Mouse (Mus musculus): ENCODE measurements around the gene Zfp772.
A peak's percentile ranks its signal among the peaks of the same experiment; 100 is the strongest.
"Not testable (repeated sequence)": the region's sequence is repeated elsewhere in the genome, so short reads cannot be mapped to it uniquely, and the experiment has no call there.

Gene Zfp772

DNA sequence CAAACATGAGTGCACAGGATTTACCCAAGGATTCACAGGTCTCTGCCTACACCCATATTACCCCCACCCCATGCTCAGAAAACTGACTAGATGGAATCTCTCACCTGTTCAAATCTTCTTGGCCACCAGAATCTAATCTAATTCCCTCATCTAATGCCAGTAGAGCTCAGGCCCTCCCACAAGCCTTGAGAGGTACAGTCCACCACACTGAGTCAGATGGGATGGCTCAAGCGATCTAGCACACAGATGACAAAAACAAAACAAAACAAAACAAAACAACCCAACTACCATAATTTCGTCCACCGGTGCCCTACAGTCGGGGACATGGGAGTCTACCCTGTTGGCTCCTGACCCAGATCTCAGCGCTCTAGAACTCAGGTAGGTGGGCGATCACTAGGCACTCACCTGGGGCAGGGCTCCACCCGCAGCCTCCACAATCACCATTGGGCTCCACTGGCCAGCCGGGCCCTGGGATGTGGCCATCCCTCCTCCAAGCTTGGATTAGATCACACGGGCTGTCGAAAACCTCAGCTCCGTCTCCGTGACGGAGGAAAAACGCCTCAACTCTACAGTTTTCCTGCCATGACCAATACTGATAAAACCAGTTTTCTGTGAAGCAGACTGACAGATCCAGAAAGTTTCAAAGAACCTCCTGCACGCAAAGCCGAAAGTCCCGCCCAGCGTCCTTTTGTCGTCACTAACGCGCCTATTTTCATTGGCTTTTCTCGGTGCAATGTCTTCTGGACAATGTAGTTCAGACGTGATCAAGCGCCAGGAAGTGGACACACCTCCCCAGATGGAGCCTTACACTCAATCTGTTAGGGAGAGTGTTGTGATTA lies at the start of gene Zfp772:
Zfp772 (minus strand) TSS at position 686 of the 839 bp plus-strand sequence.
- DNase-seq (ENCODE audit: low read depth, low spot score) = peak; percentile 52

DNA sequence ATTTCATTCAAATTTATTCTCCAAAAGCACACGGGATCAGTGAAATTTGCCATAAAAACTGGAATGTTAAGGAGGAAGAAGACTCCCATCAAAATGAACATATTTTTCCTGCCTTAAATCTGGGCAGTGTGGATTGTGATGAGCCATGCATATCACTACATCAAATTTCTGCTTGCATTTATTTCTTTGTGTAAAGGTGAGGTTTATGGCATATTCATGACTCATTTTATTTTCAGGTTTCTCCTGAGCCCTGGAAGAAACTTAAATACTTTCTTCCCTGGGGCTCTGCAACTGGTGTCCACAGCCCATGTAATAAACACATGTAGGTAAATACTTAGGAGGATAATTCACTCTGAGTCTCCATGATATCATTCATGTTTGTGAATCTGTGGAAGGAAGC lies 37.4 kb upstream of the Zfp772 start, which contains the start of gene Vmn2r29:
Vmn2r29 (minus strand) TSS at position 101 of the 400 bp plus-strand sequence.
- not testable (repeated sequence) for DNase-seq (ENCODE audit: low read depth, low spot score)

DNA sequence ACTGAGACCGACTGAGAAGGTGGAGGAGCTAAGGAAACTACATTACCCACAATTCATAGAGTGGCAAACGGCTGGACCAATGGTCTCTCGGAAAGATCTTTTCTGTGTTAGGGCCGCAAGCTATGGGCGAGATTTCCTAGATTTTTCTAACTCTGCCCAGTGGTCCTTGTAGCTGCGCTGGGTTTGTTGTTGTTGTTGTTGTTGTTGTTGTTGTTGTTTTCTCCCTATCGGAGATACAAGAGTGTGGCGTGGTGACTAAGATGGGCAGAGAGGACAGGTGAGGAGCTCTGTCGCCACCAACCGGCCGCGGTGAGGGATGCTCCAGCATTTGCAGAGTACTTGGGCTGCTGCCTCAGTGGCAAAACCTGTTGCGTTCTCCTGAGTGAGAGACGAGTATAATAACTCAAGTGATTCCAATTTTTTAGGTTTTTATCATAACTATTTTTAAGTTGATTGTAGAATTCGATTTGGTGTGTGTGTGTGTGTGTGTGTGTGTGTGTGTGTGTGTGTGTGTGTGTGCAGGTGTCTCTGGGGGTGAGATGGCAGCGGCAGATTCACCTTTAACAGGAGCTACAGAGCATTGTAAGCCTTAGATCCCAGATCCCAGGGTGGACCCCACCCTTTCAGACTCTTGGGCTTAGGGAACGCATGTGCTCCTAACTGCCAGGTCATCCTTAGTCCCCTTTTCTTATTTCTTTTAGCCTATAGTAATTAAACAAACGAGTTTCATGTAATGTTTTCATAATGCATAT lies 21.4 kb downstream of the Zfp772 start:
- peak; percentile 74 for DNase-seq (ENCODE audit: low read depth, low spot score)

DNA sequence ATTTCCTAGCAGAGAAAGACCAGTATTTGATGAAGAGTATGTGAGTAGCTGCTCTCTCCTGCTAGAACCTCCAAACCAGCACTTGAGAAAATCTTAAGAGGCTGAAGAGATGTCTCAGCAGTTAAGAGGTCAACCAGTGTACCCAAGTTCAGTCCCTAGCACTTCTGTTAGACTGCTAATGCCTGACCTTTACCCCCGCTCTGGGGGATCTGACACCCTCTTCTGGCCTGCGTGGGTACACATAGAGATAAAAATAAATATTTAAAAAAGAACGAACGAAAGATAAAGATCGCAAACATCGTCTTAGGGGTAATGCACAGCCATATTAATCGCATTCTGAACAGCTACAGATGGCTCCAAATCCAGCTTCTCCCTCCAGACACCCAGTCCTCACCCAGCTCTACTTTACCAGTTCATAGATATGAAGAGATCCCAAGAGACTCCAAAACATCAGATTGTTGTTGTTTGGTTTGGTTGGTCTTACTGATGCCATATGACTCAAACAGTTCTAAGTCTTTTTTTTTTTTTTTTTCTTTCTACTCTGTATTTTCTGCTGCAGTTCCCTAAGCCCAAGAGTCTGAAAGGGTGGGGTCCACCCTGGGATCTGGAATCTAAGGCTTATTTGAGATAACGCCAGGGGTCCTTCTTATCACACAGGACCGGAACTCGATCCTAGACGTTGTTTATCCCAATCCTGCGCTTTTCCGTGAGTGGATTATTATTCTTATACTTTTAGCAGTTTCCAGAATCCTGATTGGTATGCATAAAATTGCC lies 22.2 kb downstream of the Zfp772 start:
- no peak for DNase-seq (ENCODE audit: low read depth, low spot score)

GRCm38 (mm10) chr7:7185897-7186296 lies 23.9 kb downstream of the Zfp772 start:
- DNase-seq (ENCODE audit: low read depth, low spot score) = no peak

DNA sequence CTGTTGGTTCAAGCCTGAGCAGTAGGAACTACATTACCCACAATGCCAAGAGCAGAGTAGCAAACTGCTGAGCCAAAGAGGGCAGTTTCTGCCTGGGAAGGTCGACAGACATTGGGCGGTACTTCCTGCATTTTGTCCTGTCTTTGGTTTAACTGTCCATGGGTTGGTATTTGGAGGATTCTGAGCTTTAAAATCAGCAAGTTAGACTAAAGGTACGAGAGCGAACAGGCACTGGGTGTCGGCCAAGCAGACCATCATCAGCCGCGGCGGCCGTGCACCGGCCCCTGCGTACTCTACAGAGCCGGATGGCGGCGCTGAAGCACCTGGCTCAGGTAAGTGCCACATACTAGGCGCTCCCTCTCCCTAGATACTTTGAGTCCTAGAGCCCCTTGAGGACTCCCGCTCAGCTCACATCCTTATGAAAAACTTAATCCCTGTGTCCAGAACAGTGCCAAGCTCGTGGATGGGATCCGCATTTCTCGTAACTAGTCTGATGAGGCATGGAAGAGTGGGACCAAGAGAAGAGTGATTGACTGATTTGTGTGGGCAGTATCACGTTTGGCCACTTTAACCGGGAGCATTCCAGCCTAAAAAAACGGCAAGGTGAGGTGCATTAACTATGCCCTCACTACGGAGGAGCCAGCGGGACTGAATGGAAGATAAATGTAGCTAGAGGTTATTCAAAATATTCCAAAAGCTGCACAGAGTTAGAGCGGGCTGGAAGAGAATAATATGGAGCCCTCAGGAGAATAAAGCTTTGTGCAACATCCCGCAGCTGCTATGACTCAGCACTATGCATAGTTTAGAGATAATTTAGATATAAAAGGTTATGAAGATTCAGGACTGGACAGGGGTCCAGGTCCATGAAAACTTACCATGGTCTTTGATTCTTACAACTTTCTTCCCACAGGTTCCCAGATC lies 38.3 kb downstream of the Zfp772 start, which contains the start of gene Zfp418:
Zfp418 (plus strand) TSS at position 104 of the 921 bp plus-strand sequence.
- peak; percentile 61 for DNase-seq (ENCODE audit: low read depth, low spot score)

All from CD4-positive helper T cell, adult 2 months (primary cell).